Mouse (Mus musculus) lung, adult 2 months (tissue): ENCODE results near the gene Exosc1.

Experiments used
- CTCF ChIP-seq: fragments of 200-500 bp; IDR thresholded peaks from 2 replicates; pipeline ENCODE4 v1.5.1; 2011; ENCODE audit warnings: mild to moderate bottlenecking, low read length, control low read depth; ENCODE audit not compliant: insufficient read depth
- POLR2A ChIP-seq: fragments of 200-500 bp; IDR thresholded peaks from 2 replicates; pipeline ENCODE4 v1.6.1; 2011; ENCODE audit warnings: low read depth, mild to moderate bottlenecking, control low read depth, low read length, borderline replicate concordance; ENCODE audit errors: extremely low read depth

DNA sequence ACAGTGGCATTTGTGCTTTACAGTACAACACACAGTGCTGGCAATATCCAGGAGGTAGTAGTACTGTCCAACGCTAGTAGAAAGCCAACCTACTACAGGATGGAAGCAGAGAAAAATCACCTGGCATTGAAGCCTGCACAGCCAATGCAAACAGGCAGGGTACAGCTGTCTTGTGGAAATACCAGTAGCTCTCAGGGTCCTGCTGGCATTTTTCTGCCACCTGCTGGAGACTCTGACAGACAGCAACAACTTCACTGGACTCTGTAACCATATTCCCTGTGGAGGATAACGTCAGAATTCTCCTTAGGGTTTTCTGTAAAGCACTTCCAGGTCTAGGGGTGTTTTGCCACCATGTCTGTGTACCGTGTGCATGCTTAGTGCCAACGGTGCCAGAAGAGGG, 19.1 kb upstream of the Exosc1 start:
- TF ChIP-seq CTCF, result no peak
- no peak for TF ChIP-seq POLR2A
